Mouse (Mus musculus): ENCODE measurements around the gene Ankrd11. TPM values are rescaled to one million over a fixed set of nuclear protein-coding genes. Genes with fewer than 3 reads are reported as not detected.

Ankrd11 gene
- total and polyA plus RNA-seq, 3 experiments = 57.3 to 128 (median 96.3) TPM

GRCm38 (mm10) chr8:122984175-122984574 lies 57.9 kb downstream of the Ankrd11 start:
- peaks cover 43% of the 10 kb centered on the region for H3K36me3 ChIP-seq (replicated peaks)
- H3K4me3 ChIP-seq (ENCODE audit: low read depth, low read length) = no peak overlapping the region
- no peaks in the 10 kb centered on the region for H3K27me3 ChIP-seq (ENCODE audit: insufficient read depth, low read length)
- ATAC-seq (ENCODE audit: extremely low read depth, insufficient number of reproducible peaks, low FRiP score, poor library complexity, severe bottlenecking) (no peak), DNase-seq (ENCODE audit: low spot score) (no peak)
- H3K4me1 ChIP-seq (ENCODE audit: insufficient read depth, low read depth, low read length) = peaks cover 66% of the 10 kb centered on the region
- no peaks in the 10 kb centered on the region for H3K9me3 ChIP-seq (replicated peaks)
- TF ChIP-seq GATA1 (IDR thresholded peaks at IDR 0.05; ENCODE audit: borderline replicate concordance, low read length) (no peak), POLR2AphosphoS5 (IDR thresholded peaks at IDR 0.05; ENCODE audit: insufficient replicate concordance, low read depth, low read length) (no peak), TAL1 (conservative IDR thresholded peaks at IDR 0.05; ENCODE audit: low read depth, low read length) (no peak), CTCF (IDR thresholded peaks at IDR 0.05; ENCODE audit: low read depth, low read length) (no peak), GATA2 (IDR thresholded peaks at IDR 0.05; ENCODE audit: borderline replicate concordance, low read depth, low read length) (no peak)

DNA sequence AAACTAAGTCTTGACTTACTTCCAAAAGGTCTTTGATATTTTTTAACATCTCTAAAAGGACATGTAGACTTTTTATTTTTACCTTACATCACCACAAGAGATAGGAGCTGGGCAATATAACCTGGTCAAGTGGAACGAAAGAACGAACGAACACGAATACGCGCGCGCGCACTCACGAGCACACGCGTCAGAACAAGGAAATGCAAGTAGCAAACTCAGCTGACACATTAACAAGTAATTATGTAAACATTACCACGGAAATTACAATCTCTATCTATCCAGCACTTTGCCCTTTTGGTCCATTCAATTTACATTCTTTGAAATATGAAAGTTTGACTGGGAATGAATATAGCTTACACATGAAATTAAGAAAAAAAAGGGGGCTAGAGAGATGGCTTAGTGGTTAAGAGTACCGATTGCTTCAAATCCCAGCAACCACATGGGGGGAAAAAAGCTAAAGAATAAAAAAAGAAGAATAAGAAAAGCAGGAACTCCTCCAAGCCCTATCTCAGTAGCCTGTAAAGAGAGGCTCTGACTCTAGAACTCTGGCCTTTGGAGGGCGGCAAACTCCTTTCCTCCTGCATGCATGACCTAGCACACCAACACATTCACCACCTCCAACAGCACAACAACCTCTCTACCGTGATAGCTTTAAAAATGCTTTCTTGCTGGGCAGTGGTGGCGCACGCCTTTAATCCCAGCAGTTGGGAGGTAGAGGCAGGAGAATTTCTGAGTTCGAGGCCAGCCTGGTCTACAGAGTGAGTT lies 58.7 kb downstream of the Ankrd11 start:
- Histone ChIP-seq H3K27me3 (ENCODE audit: insufficient read depth, low read length) (no peaks in the 10 kb centered on the region), H3K9me3 (replicated peaks) (no peaks in the 10 kb centered on the region), H3K36me3 (replicated peaks) (peaks cover 43% of the 10 kb centered on the region), H3K4me1 (ENCODE audit: insufficient read depth, low read depth, low read length) (peaks cover 62% of the 10 kb centered on the region), H3K4me3 (ENCODE audit: low read depth, low read length) (no peak overlapping the region)
- DNase-seq (ENCODE audit: low spot score) (no peak), ATAC-seq (ENCODE audit: extremely low read depth, insufficient number of reproducible peaks, low FRiP score, poor library complexity, severe bottlenecking) (no peak)
- TF ChIP-seq TAL1 (conservative IDR thresholded peaks at IDR 0.05; ENCODE audit: low read depth, low read length) (no peak), GATA1 (IDR thresholded peaks at IDR 0.05; ENCODE audit: borderline replicate concordance, low read length) (no peak), POLR2AphosphoS5 (IDR thresholded peaks at IDR 0.05; ENCODE audit: insufficient replicate concordance, low read depth, low read length) (no peak), GATA2 (IDR thresholded peaks at IDR 0.05; ENCODE audit: borderline replicate concordance, low read depth, low read length) (no peak), CTCF (IDR thresholded peaks at IDR 0.05; ENCODE audit: low read depth, low read length) (no peak)

GRCm38 (mm10) chr8:122981646-122982045 lies 60.4 kb downstream of the Ankrd11 start:
- Histone ChIP-seq H3K4me3 (ENCODE audit: low read depth, low read length) (no peak overlapping the region), H3K9me3 (replicated peaks) (no peaks in the 10 kb centered on the region), H3K36me3 (replicated peaks) (peaks cover 46% of the 10 kb centered on the region), H3K27me3 (ENCODE audit: insufficient read depth, low read length) (no peaks in the 10 kb centered on the region), H3K4me1 (ENCODE audit: insufficient read depth, low read depth, low read length) (peaks cover 62% of the 10 kb centered on the region)
- ATAC-seq (ENCODE audit: extremely low read depth, insufficient number of reproducible peaks, low FRiP score, poor library complexity, severe bottlenecking) = no peak
- TF ChIP-seq GATA2 (IDR thresholded peaks at IDR 0.05; ENCODE audit: borderline replicate concordance, low read depth, low read length) = no peak
- no peak for TF ChIP-seq TAL1 (conservative IDR thresholded peaks at IDR 0.05; ENCODE audit: low read depth, low read length)
- TF ChIP-seq GATA1 (IDR thresholded peaks at IDR 0.05; ENCODE audit: borderline replicate concordance, low read length) = no peak
- TF ChIP-seq POLR2AphosphoS5 (IDR thresholded peaks at IDR 0.05; ENCODE audit: insufficient replicate concordance, low read depth, low read length) = no peak
- TF ChIP-seq CTCF (IDR thresholded peaks at IDR 0.05; ENCODE audit: low read depth, low read length) = no peak
- DNase-seq (ENCODE audit: low spot score) = no peak

GRCm38 (mm10) chr8:122979865-122980509 lies 62.1 kb downstream of the Ankrd11 start:
- Histone ChIP-seq H3K36me3 (replicated peaks) (peaks cover 41% of the 10 kb centered on the region), H3K4me1 (ENCODE audit: insufficient read depth, low read depth, low read length) (peaks cover 56% of the 10 kb centered on the region), H3K9me3 (replicated peaks) (no peaks in the 10 kb centered on the region), H3K4me3 (ENCODE audit: low read depth, low read length) (no peak overlapping the region), H3K27me3 (ENCODE audit: insufficient read depth, low read length) (no peaks in the 10 kb centered on the region)
- TF ChIP-seq TAL1 (conservative IDR thresholded peaks at IDR 0.05; ENCODE audit: low read depth, low read length) (no peak), GATA2 (IDR thresholded peaks at IDR 0.05; ENCODE audit: borderline replicate concordance, low read depth, low read length) (no peak), POLR2AphosphoS5 (IDR thresholded peaks at IDR 0.05; ENCODE audit: insufficient replicate concordance, low read depth, low read length) (no peak), GATA1 (IDR thresholded peaks at IDR 0.05; ENCODE audit: borderline replicate concordance, low read length) (no peak)
- no peak for DNase-seq (ENCODE audit: low spot score)
- ATAC-seq (ENCODE audit: extremely low read depth, insufficient number of reproducible peaks, low FRiP score, poor library complexity, severe bottlenecking) = no peak

- ATAC-seq (ENCODE audit: extremely low read depth, insufficient number of reproducible peaks, low FRiP score, poor library complexity, severe bottlenecking) = no peak
- no peak overlapping the region for H3K4me3 ChIP-seq (ENCODE audit: low read depth, low read length)
Measured at GRCm38 (mm10) chr8:122979424-122979823, 62.7 kb downstream of the Ankrd11 start.

GRCm38 (mm10) chr8:122976046-122976445 lies 66.0 kb downstream of the Ankrd11 start:
- Histone ChIP-seq H3K27me3 (ENCODE audit: insufficient read depth, low read length) (no peaks in the 10 kb centered on the region), H3K36me3 (replicated peaks) (peaks cover 57% of the 10 kb centered on the region), H3K4me3 (ENCODE audit: low read depth, low read length) (no peak overlapping the region), H3K4me1 (ENCODE audit: insufficient read depth, low read depth, low read length) (peaks cover 38% of the 10 kb centered on the region), H3K9me3 (replicated peaks) (no peaks in the 10 kb centered on the region)
- DNase-seq (ENCODE audit: low spot score) (no peak), ATAC-seq (ENCODE audit: extremely low read depth, insufficient number of reproducible peaks, low FRiP score, poor library complexity, severe bottlenecking) (no peak)
- no peak for TF ChIP-seq GATA1 (IDR thresholded peaks at IDR 0.05; ENCODE audit: borderline replicate concordance, low read length)
- no peak for TF ChIP-seq POLR2AphosphoS5 (IDR thresholded peaks at IDR 0.05; ENCODE audit: insufficient replicate concordance, low read depth, low read length)

More at GRCm38 (mm10) chr8:122979424-122979823, 62.7 kb downstream of the Ankrd11 start:
- H3K4me1 ChIP-seq (ENCODE audit: insufficient read depth, low read depth, low read length) = peaks cover 52% of the 10 kb centered on the region
- DNase-seq (ENCODE audit: low spot score) = no peak
- no peaks in the 10 kb centered on the region for H3K27me3 ChIP-seq (ENCODE audit: insufficient read depth, low read length)
- no peaks in the 10 kb centered on the region for H3K9me3 ChIP-seq (replicated peaks)
- peaks cover 42% of the 10 kb centered on the region for H3K36me3 ChIP-seq (replicated peaks)
- TF ChIP-seq CTCF (IDR thresholded peaks at IDR 0.05; ENCODE audit: low read depth, low read length) = no peak
- TF ChIP-seq TAL1 (conservative IDR thresholded peaks at IDR 0.05; ENCODE audit: low read depth, low read length) = no peak
- TF ChIP-seq GATA1 (IDR thresholded peaks at IDR 0.05; ENCODE audit: borderline replicate concordance, low read length) = no peak
- no peak for TF ChIP-seq GATA2 (IDR thresholded peaks at IDR 0.05; ENCODE audit: borderline replicate concordance, low read depth, low read length)
- no peak for TF ChIP-seq POLR2AphosphoS5 (IDR thresholded peaks at IDR 0.05; ENCODE audit: insufficient replicate concordance, low read depth, low read length)

Measured in G1E (cell line).